Mouse (Mus musculus): ENCODE results near the gene Dhx9. TPM values are rescaled to one million over a fixed set of nuclear protein-coding genes. Genes with fewer than 3 reads are reported as not detected.

The Dhx9 gene
- polyA plus RNA-seq, 1 experiment from 2014 or later, result 26.3 TPM

- no peak overlapping the region for H3K4me2 ChIP-seq (ENCODE audit: low read depth, low read length)
- H3K9ac ChIP-seq (ENCODE audit: low read length), result no peak overlapping the region
- H3K4me1 ChIP-seq (replicated peaks; ENCODE audit: control insufficient read depth, insufficient read depth, low read length), result no peaks in the 10 kb centered on the region
- 81% methylated on average over 6 of the region's 6 CpGs for WGBS
- H3K27ac ChIP-seq (ENCODE audit: low read length), result no peak overlapping the region
- no peak for ATAC-seq (ENCODE audit: low read depth)
- no peaks in the 10 kb centered on the region for H3K36me3 ChIP-seq (ENCODE audit: control insufficient read depth, insufficient read depth, low read length)
- no peak overlapping the region for H3K4me3 ChIP-seq (ENCODE audit: low read length)
- H3K9me3 ChIP-seq (ENCODE audit: control insufficient read depth, low read length), result no peaks in the 10 kb centered on the region
- no peaks in the 10 kb centered on the region for H3K27me3 ChIP-seq (ENCODE audit: control insufficient read depth, insufficient read depth, low read depth, low read length)
These were observed 21.6 kb upstream of the Dhx9 start for GRCm38 (mm10) chr1:153509012-153509411.

- H3K27me3 ChIP-seq (ENCODE audit: control insufficient read depth, insufficient read depth, low read depth, low read length), result no peaks in the 10 kb centered on the region
- no peak overlapping the region for H3K9ac ChIP-seq (ENCODE audit: low read length)
- no peak overlapping the region for H3K27ac ChIP-seq (ENCODE audit: low read length)
- no peaks in the 10 kb centered on the region for H3K36me3 ChIP-seq (ENCODE audit: control insufficient read depth, insufficient read depth, low read length)
- H3K4me1 ChIP-seq (replicated peaks; ENCODE audit: control insufficient read depth, insufficient read depth, low read length), result no peaks in the 10 kb centered on the region
- no peak overlapping the region for H3K4me2 ChIP-seq (ENCODE audit: low read depth, low read length)
- 79% methylated on average over 6 of the region's 6 CpGs for WGBS
- H3K9me3 ChIP-seq (ENCODE audit: control insufficient read depth, low read length), result no peaks in the 10 kb centered on the region
- no peak overlapping the region for H3K4me3 ChIP-seq (ENCODE audit: low read length)
- no peak for ATAC-seq (ENCODE audit: low read depth)
These were observed 18.8 kb upstream of the Dhx9 start for GRCm38 (mm10) chr1:153506266-153506665.

- Histone ChIP-seq H3K4me2 (ENCODE audit: low read depth, low read length) (no peak overlapping the region), H3K4me3 (ENCODE audit: low read length) (no peak overlapping the region), H3K4me1 (replicated peaks; ENCODE audit: control insufficient read depth, insufficient read depth, low read length) (no peaks in the 10 kb centered on the region), H3K27me3 (ENCODE audit: control insufficient read depth, insufficient read depth, low read depth, low read length) (no peaks in the 10 kb centered on the region), H3K9me3 (ENCODE audit: control insufficient read depth, low read length) (no peaks in the 10 kb centered on the region), H3K27ac (ENCODE audit: low read length) (no peak overlapping the region), H3K9ac (ENCODE audit: low read length) (no peak overlapping the region), H3K36me3 (ENCODE audit: control insufficient read depth, insufficient read depth, low read length) (no peaks in the 10 kb centered on the region)
- ATAC-seq (ENCODE audit: low read depth), result peak; percentile 17; the same call in 1 of the 2 replicates
- WGBS, result 38% methylated on average over 5 of the region's 5 CpGs
These were observed 14.3 kb upstream of the Dhx9 start for GRCm38 (mm10) chr1:153501644-153502321.

GRCm38 (mm10) chr1:153500030-153500429 lies 12.6 kb upstream of the Dhx9 start:
- Histone ChIP-seq H3K4me3 (ENCODE audit: low read length) (no peak overlapping the region), H3K4me2 (ENCODE audit: low read depth, low read length) (no peak overlapping the region), H3K9ac (ENCODE audit: low read length) (no peak overlapping the region), H3K9me3 (ENCODE audit: control insufficient read depth, low read length) (no peaks in the 10 kb centered on the region), H3K27me3 (ENCODE audit: control insufficient read depth, insufficient read depth, low read depth, low read length) (no peaks in the 10 kb centered on the region), H3K36me3 (ENCODE audit: control insufficient read depth, insufficient read depth, low read length) (no peaks in the 10 kb centered on the region), H3K27ac (ENCODE audit: low read length) (no peak overlapping the region), H3K4me1 (replicated peaks; ENCODE audit: control insufficient read depth, insufficient read depth, low read length) (no peaks in the 10 kb centered on the region)
- WGBS, result 73% methylated on average over 9 of the region's 9 CpGs
- no peak for ATAC-seq (ENCODE audit: low read depth)

- Histone ChIP-seq H3K9me3 (ENCODE audit: control insufficient read depth, low read length) (no peaks in the 10 kb centered on the region), H3K27me3 (ENCODE audit: control insufficient read depth, insufficient read depth, low read depth, low read length) (no peaks in the 10 kb centered on the region), H3K4me3 (ENCODE audit: low read length) (no peak overlapping the region), H3K9ac (ENCODE audit: low read length) (no peak overlapping the region), H3K36me3 (ENCODE audit: control insufficient read depth, insufficient read depth, low read length) (no peaks in the 10 kb centered on the region), H3K27ac (ENCODE audit: low read length) (no peak overlapping the region), H3K4me2 (ENCODE audit: low read depth, low read length) (no peak overlapping the region), H3K4me1 (replicated peaks; ENCODE audit: control insufficient read depth, insufficient read depth, low read length) (no peaks in the 10 kb centered on the region)
- whole genome bisulfite sequencing, result 57% methylated on average over 3 of the region's 3 CpGs
- no peak for ATAC-seq (ENCODE audit: low read depth)
These were observed 8.6 kb upstream of the Dhx9 start for GRCm38 (mm10) chr1:153496030-153496429.

- Histone ChIP-seq H3K27me3 (ENCODE audit: control insufficient read depth, insufficient read depth, low read depth, low read length) (no peaks in the 10 kb centered on the region), H3K9ac (ENCODE audit: low read length) (no peak overlapping the region)
These were observed 6.5 kb upstream of the Dhx9 start for GRCm38 (mm10) chr1:153493931-153494330.

GRCm38 (mm10) chr1:153493338-153493737 lies 5.9 kb upstream of the Dhx9 start:
- Histone ChIP-seq H3K27ac (ENCODE audit: low read length) (no peak overlapping the region), H3K9me3 (ENCODE audit: control insufficient read depth, low read length) (no peaks in the 10 kb centered on the region), H3K36me3 (ENCODE audit: control insufficient read depth, insufficient read depth, low read length) (no peaks in the 10 kb centered on the region), H3K4me2 (ENCODE audit: low read depth, low read length) (no peak overlapping the region), H3K9ac (ENCODE audit: low read length) (no peak overlapping the region), H3K4me1 (replicated peaks; ENCODE audit: control insufficient read depth, insufficient read depth, low read length) (no peaks in the 10 kb centered on the region), H3K27me3 (ENCODE audit: control insufficient read depth, insufficient read depth, low read depth, low read length) (no peaks in the 10 kb centered on the region), H3K4me3 (ENCODE audit: low read length) (no peak overlapping the region)
- ATAC-seq (ENCODE audit: low read depth), result no peak
- 19% methylated on average over 4 of the region's 4 CpGs for WGBS

More at GRCm38 (mm10) chr1:153493931-153494330, 6.5 kb upstream of the Dhx9 start:
- no peaks in the 10 kb centered on the region for H3K4me1 ChIP-seq (replicated peaks; ENCODE audit: control insufficient read depth, insufficient read depth, low read length)
- H3K4me3 ChIP-seq (ENCODE audit: low read length), result no peak overlapping the region
- no peak for ATAC-seq (ENCODE audit: low read depth)
- H3K27ac ChIP-seq (ENCODE audit: low read length), result no peak overlapping the region
- H3K4me2 ChIP-seq (ENCODE audit: low read depth, low read length), result no peak overlapping the region
- H3K9me3 ChIP-seq (ENCODE audit: control insufficient read depth, low read length), result no peaks in the 10 kb centered on the region
- WGBS, result 32% methylated on average over 6 of the region's 6 CpGs
- no peaks in the 10 kb centered on the region for H3K36me3 ChIP-seq (ENCODE audit: control insufficient read depth, insufficient read depth, low read length)

- H3K4me3 ChIP-seq (ENCODE audit: low read length), result no peak overlapping the region
- no peaks in the 10 kb centered on the region for H3K27me3 ChIP-seq (ENCODE audit: control insufficient read depth, insufficient read depth, low read depth, low read length)
- H3K4me2 ChIP-seq (ENCODE audit: low read depth, low read length), result no peak overlapping the region
- ATAC-seq (ENCODE audit: low read depth), result no peak
- H3K4me1 ChIP-seq (replicated peaks; ENCODE audit: control insufficient read depth, insufficient read depth, low read length), result no peaks in the 10 kb centered on the region
- no peak overlapping the region for H3K27ac ChIP-seq (ENCODE audit: low read length)
- H3K9me3 ChIP-seq (ENCODE audit: control insufficient read depth, low read length), result no peaks in the 10 kb centered on the region
- WGBS, result 85% methylated on average over 1 of the region's 1 CpGs
- H3K36me3 ChIP-seq (ENCODE audit: control insufficient read depth, insufficient read depth, low read length), result no peaks in the 10 kb centered on the region
- H3K9ac ChIP-seq (ENCODE audit: low read length), result no peak overlapping the region
These were observed 4.4 kb upstream of the Dhx9 start for GRCm38 (mm10) chr1:153491822-153492221.

GRCm38 (mm10) chr1:153491345-153491744 lies 3.9 kb upstream of the Dhx9 start:
- no peak overlapping the region for H3K4me3 ChIP-seq (ENCODE audit: low read length)
- no peak for ATAC-seq (ENCODE audit: low read depth)
- H3K27me3 ChIP-seq (ENCODE audit: control insufficient read depth, insufficient read depth, low read depth, low read length), result no peaks in the 10 kb centered on the region
- no peak overlapping the region for H3K9ac ChIP-seq (ENCODE audit: low read length)
- H3K4me2 ChIP-seq (ENCODE audit: low read depth, low read length), result no peak overlapping the region
- no peaks in the 10 kb centered on the region for H3K4me1 ChIP-seq (replicated peaks; ENCODE audit: control insufficient read depth, insufficient read depth, low read length)
- no peak overlapping the region for H3K27ac ChIP-seq (ENCODE audit: low read length)
- no peaks in the 10 kb centered on the region for H3K9me3 ChIP-seq (ENCODE audit: control insufficient read depth, low read length)
- no peaks in the 10 kb centered on the region for H3K36me3 ChIP-seq (ENCODE audit: control insufficient read depth, insufficient read depth, low read length)
- WGBS, result 86% methylated on average over 2 of the region's 2 CpGs

GRCm38 (mm10) chr1:153489963-153490362 lies 2.5 kb upstream of the Dhx9 start:
- Histone ChIP-seq H3K4me3 (ENCODE audit: low read length) (no peak overlapping the region), H3K9me3 (ENCODE audit: control insufficient read depth, low read length) (no peaks in the 10 kb centered on the region), H3K27me3 (ENCODE audit: control insufficient read depth, insufficient read depth, low read depth, low read length) (no peaks in the 10 kb centered on the region), H3K4me2 (ENCODE audit: low read depth, low read length) (no peak overlapping the region), H3K9ac (ENCODE audit: low read length) (no peak overlapping the region), H3K36me3 (ENCODE audit: control insufficient read depth, insufficient read depth, low read length) (no peaks in the 10 kb centered on the region), H3K27ac (ENCODE audit: low read length) (no peak overlapping the region), H3K4me1 (replicated peaks; ENCODE audit: control insufficient read depth, insufficient read depth, low read length) (peaks cover 9% of the 10 kb centered on the region)
- ATAC-seq (ENCODE audit: low read depth), result no peak
- 81% methylated on average over 4 of the region's 4 CpGs for WGBS
